ENCODE assay signal across 23 mouse cellular contexts in genomic region chr8:77479995-77480394, GRCm38 (mm10). TPM values are rescaled to one million over a fixed set of nuclear protein-coding genes. Genes with fewer than 3 reads are reported as not detected.
A peak's percentile ranks its signal among the peaks of the same experiment; 100 is the strongest.
DNase-seq lines count a peak whose midpoint lies in the region; ATAC-seq and TF ChIP-seq lines count a peak whose summit lies in the region.
"Had no signal": no experiment of that assay in that cellular context is flagged by ENCODE, and none has a peak within 500 bp of the region (broad histone marks: within the 10 kb centered on the region; RNA-seq: fewer than 3 reads in every experiment).

No protein-coding gene starts in this region.

- no peaks in the 10 kb centered on the region for H3K27me3 ChIP-seq in heart, embryonic 13.5 days (replicated peaks)
- no peaks in the 10 kb centered on the region for H3K27me3 ChIP-seq in heart, postnatal 0 days (ENCODE audit: control insufficient read depth, insufficient read depth, low read length)
- H3K27me3 ChIP-seq in intestine, postnatal 0 days (replicated peaks; ENCODE audit: control insufficient read depth, insufficient read depth, low read length), result no peaks in the 10 kb centered on the region
- H3K27me3 ChIP-seq: forebrain, embryonic 13.5 days; hindbrain, embryonic 13.5 days had no signal

- TF ChIP-seq EP300 in heart, postnatal 0 days (IDR thresholded peaks at IDR 0.05; ENCODE audit: low read depth), result no peak

- H3K4me3 ChIP-seq in gastrocnemius, adult 2 months, result no peak overlapping the region
- H3K4me3 ChIP-seq in heart, embryonic 13.5 days, result no peak overlapping the region
- no peak overlapping the region for H3K4me3 ChIP-seq in heart, postnatal 0 days (ENCODE audit: low read depth, low read length)
- no peak overlapping the region for H3K4me3 ChIP-seq in intestine, postnatal 0 days (ENCODE audit: low read depth, low read length)
- H3K4me3 ChIP-seq: forebrain, embryonic 10.5 days; forebrain, embryonic 13.5 days; hindbrain, embryonic 10.5 days; hindbrain, embryonic 13.5 days had no signal

- no peak for DNase-seq in gastrocnemius, adult 2 months
- no peak for DNase-seq in gastrocnemius, postnatal 36 days
- DNase-seq in heart, postnatal 25 days (ENCODE audit: low spot score), result no peak
- no peak for DNase-seq in heart, postnatal 0 days (ENCODE audit: low spot score)
- no peak for DNase-seq in heart, postnatal 4 days
- no peak for DNase-seq in testis, postnatal 10 days (ENCODE audit: low spot score)
- DNase-seq: adrenal gland, postnatal 10 days; adrenal gland, postnatal 36 days; cerebellum, adult 9-10 months; cerebellum, postnatal 14 days; gastrocnemius, postnatal 14 days; heart, postnatal 14 days; kidney, adult 11 months; kidney, adult 8-10 months had no signal

- WGBS in heart, embryonic 13.5 days, result 60% methylated on average over 9 of the region's 9 CpGs
- WGBS in heart, postnatal 0 days, result 62% methylated on average over 9 of the region's 9 CpGs
- WGBS in intestine, postnatal 0 days, result 80% methylated on average over 9 of the region's 9 CpGs

- H3K36me3 ChIP-seq in heart, embryonic 13.5 days, result no peaks in the 10 kb centered on the region
- no peaks in the 10 kb centered on the region for H3K36me3 ChIP-seq in heart, postnatal 0 days (replicated peaks; ENCODE audit: control insufficient read depth, insufficient read depth, low read length)
- H3K36me3 ChIP-seq in intestine, postnatal 0 days (ENCODE audit: control insufficient read depth, insufficient read depth), result no peaks in the 10 kb centered on the region
- H3K36me3 ChIP-seq: forebrain, embryonic 10.5 days; hindbrain, embryonic 10.5 days; hindbrain, embryonic 13.5 days had no signal

- no peak overlapping the region for H3K4me2 ChIP-seq in heart, embryonic 13.5 days
- H3K4me2 ChIP-seq in heart, postnatal 0 days (ENCODE audit: low read depth, low read length), result no peak overlapping the region
- H3K4me2 ChIP-seq in intestine, postnatal 0 days (replicated peaks; ENCODE audit: low read depth), result no peak overlapping the region
- H3K4me2 ChIP-seq: forebrain, embryonic 13.5 days; heart, embryonic 11.5 days; hindbrain, embryonic 13.5 days had no signal

- peaks cover 72% of the 10 kb centered on the region for H3K4me1 ChIP-seq in heart, embryonic 13.5 days
- peaks cover 71% of the 10 kb centered on the region for H3K4me1 ChIP-seq in heart, postnatal 0 days (ENCODE audit: control insufficient read depth, insufficient read depth)
- peaks cover 9% of the 10 kb centered on the region; the same call in 1 of the 2 replicates for H3K4me1 ChIP-seq in intestine, postnatal 0 days (replicated peaks; ENCODE audit: control insufficient read depth, insufficient read depth, low read length)
- H3K4me1 ChIP-seq: forebrain, embryonic 13.5 days; hindbrain, embryonic 13.5 days had no signal

- peak overlapping the region; percentile 88 for H3K27ac ChIP-seq in gastrocnemius, adult 2 months
- peak overlapping the region; percentile 73; the same call in 1 of the 2 replicates for H3K27ac ChIP-seq in heart, embryonic 13.5 days (replicated peaks)
- H3K27ac ChIP-seq in heart, postnatal 0 days (ENCODE audit: low read depth), result peak overlapping the region; percentile 44
- no peak overlapping the region for H3K27ac ChIP-seq in intestine, postnatal 0 days (ENCODE audit: low read depth, low read length)
- H3K27ac ChIP-seq: forebrain, embryonic 10.5 days; forebrain, embryonic 13.5 days; hindbrain, embryonic 10.5 days; hindbrain, embryonic 13.5 days had no signal

- no peak overlapping the region for H3K9ac ChIP-seq in heart, embryonic 13.5 days
- no peak overlapping the region for H3K9ac ChIP-seq in heart, postnatal 0 days (replicated peaks; ENCODE audit: low read depth, low read length)
- H3K9ac ChIP-seq in intestine, postnatal 0 days (ENCODE audit: low read depth, low read length), result no peak overlapping the region
- H3K9ac ChIP-seq: forebrain, embryonic 13.5 days; hindbrain, embryonic 13.5 days had no signal

- no peaks in the 10 kb centered on the region for H3K9me3 ChIP-seq in heart, embryonic 13.5 days
- no peaks in the 10 kb centered on the region for H3K9me3 ChIP-seq in heart, postnatal 0 days (replicated peaks; ENCODE audit: control insufficient read depth, low read length)
- H3K9me3 ChIP-seq in intestine, postnatal 0 days (ENCODE audit: control insufficient read depth), result no peaks in the 10 kb centered on the region
- H3K9me3 ChIP-seq: forebrain, embryonic 10.5 days; forebrain, embryonic 13.5 days; hindbrain, embryonic 10.5 days; hindbrain, embryonic 13.5 days had no signal

- no peak for ATAC-seq in heart, embryonic 13.5 days (ENCODE audit: extremely low read depth, insufficient number of reproducible peaks, low FRiP score, low TSS enrichment)
- no peak for ATAC-seq in heart, postnatal 0 days (ENCODE audit: insufficient read depth, low read depth)
- ATAC-seq in intestine, postnatal 0 days, result no peak
- ATAC-seq: forebrain, embryonic 13.5 days; forebrain, embryonic 16.5 days; hindbrain, embryonic 16.5 days had no signal

- intact Hi-C loops in gastrocnemius, adult 2 months (cut with DNase I), result no loop called here
- intact Hi-C loops in gastrocnemius, postnatal 36 days (cut with DNase I), result loop anchor here (5.0 kb wide), 1 partner anchor 37 kb away; the partner anchor contains the start of gene Arhgap10
- intact Hi-C loops in heart, postnatal 25 days (cut with DNase I), result loop anchor here (5.0 kb wide), 1 partner anchor 37 kb away; the partner anchor contains the start of gene Arhgap10

- TF ChIP-seq CTCF in gastrocnemius, adult 2 months (IDR thresholded peaks at IDR 0.05), result peak; percentile 4; the same call in 1 of the 2 replicates
- TF ChIP-seq CTCF in heart, postnatal 0 days (IDR thresholded peaks at IDR 0.05; ENCODE audit: low read depth), result no peak
- TF ChIP-seq CTCF in intestine, postnatal 0 days (IDR thresholded peaks at IDR 0.05; ENCODE audit: low read depth), result 0 out of 2 replicates have a peak, but pooled peaks have one; percentile 10

RNA-seq across cellular contexts. Expression of gene Arhgap10, which starts 37.8 kb away (rescaled TPM):
- total RNA-seq in gastrocnemius, adult 2 months (2021), result 10 to 100 TPM; 54.4 to 55.9 TPM
- 10 to 100 TPM; 48.3 to 52.2 TPM for total RNA-seq in gastrocnemius, postnatal 36 days (2021)
- 20.3 and 20.7 TPM in 2 replicates for polyA plus RNA-seq in heart, embryonic 13.5 days (2015; fragmentation: Nextera tagmentation; extraction: Ambion mirVana)
- 10 to 100 TPM; 51.2 to 58.0 TPM for total RNA-seq in heart, postnatal 25 days (2021)
- 33.3 and 37.8 TPM in 2 replicates for total RNA-seq in heart, postnatal 0 days (2014; rRNA removed; ENCODE audit: low replicate concordance)
- 23.6 and 25.5 TPM in 2 replicates for polyA plus RNA-seq in heart, postnatal 0 days (2015; fragmentation: Nextera tagmentation; extraction: Ambion mirVana)
- 10 to 100 TPM; 50.3 to 51.3 TPM for total RNA-seq in heart, postnatal 4 days (2021)
- polyA plus RNA-seq in intestine, postnatal 0 days (2015; fragmentation: Nextera tagmentation; extraction: Ambion mirVana), result 19.7 and 22.5 TPM in 2 replicates
